Mouse (Mus musculus): ENCODE measurements around the gene Cyth1.

- TF ChIP-seq GATA1 (IDR thresholded peaks at IDR 0.05; ENCODE audit: borderline replicate concordance, low read length) (no peak), FLI1 (IDR thresholded peaks at IDR 0.05; ENCODE audit: low read length) (no peak)
Measured at GRCm38 (mm10) chr11:118104001-118104400, 144.4 kb downstream of the Cyth1 start.
